Mouse (Mus musculus) liver, embryonic 16.5 days (tissue): ENCODE results near the gene Fmo3. TPM values are rescaled to one million over a fixed set of nuclear protein-coding genes. Genes with fewer than 3 reads are reported as not detected.

Experiments
- ATAC-seq: fragments of 200-750 bp; cut with Nextera tagmentation; 2 replicates; pipeline ENCODE4 v1.8.0; 2017; ENCODE audit warnings: low read depth, mild to moderate bottlenecking, moderate number of reproducible peaks, moderate library complexity
- H3K27ac ChIP-seq: fragments of 300-500 bp; sonication (generic); 2 replicates; pipeline ENCODE4 v1.5.1; 2014; ENCODE audit warnings: mild to moderate bottlenecking, low read length
- H3K27me3 ChIP-seq: fragments of 300-500 bp; sonication (generic); 2 replicates; pipeline ENCODE4 v1.6.1; 2014; ENCODE audit warnings: low read depth, low read length, mixed read lengths; ENCODE audit not compliant: control insufficient read depth, insufficient read depth
- H3K36me3 ChIP-seq: fragments of 300-500 bp; sonication (generic); 2 replicates; pipeline ENCODE4 v1.6.1; 2014; ENCODE audit warnings: mild to moderate bottlenecking; ENCODE audit not compliant: control insufficient read depth, insufficient read depth
- H3K4me1 ChIP-seq: fragments of 300-500 bp; sonication (generic); 2 replicates; pipeline ENCODE4 v1.6.1; 2014; ENCODE audit warnings: low read depth, low read length, mixed read lengths; ENCODE audit not compliant: control insufficient read depth
- H3K4me2 ChIP-seq: fragments of 300-500 bp; sonication (generic); 2 replicates; pipeline ENCODE4 v1.6.1; 2014; ENCODE audit warnings: low read depth, low read length, mixed read lengths
- H3K4me3 ChIP-seq: fragments of 300-500 bp; sonication (generic); 2 replicates; pipeline ENCODE4 v1.5.1; 2014; ENCODE audit warnings: low read depth, mild to moderate bottlenecking, low read length
- H3K9ac ChIP-seq: fragments of 300-500 bp; sonication (generic); 2 replicates; pipeline ENCODE4 v1.6.1; 2014; ENCODE audit warnings: low read depth, low read length
- H3K9me3 ChIP-seq: fragments of 300-500 bp; sonication (generic); replicated peaks from 2 replicates; pipeline ENCODE4 v1.6.1; 2016; ENCODE audit warnings: low read length; ENCODE audit not compliant: control insufficient read depth
- WGBS: fragments of 180-500 bp; shearing (Covaris S2); extraction: QIAGEN DNeasy Blood & Tissue Kit; methylation state at CpG from one replicate; pipeline ENCODE4 v1.1.7; 2014; ENCODE audit not compliant: insufficient replicate concordance; 5-methylcytosine and 5-hydroxymethylcytosine counted together
- polyA plus RNA-seq: library from polyadenylated mRNA; unstranded; fragments of >200 nt; fragmentation: Nextera tagmentation; extraction: Ambion mirVana; gene quantifications from 2 replicates; pipeline ENCODE4 v1.2.1, GENCODE M21; 2015

The Fmo3 gene
- not detected in 2 replicates for polyA plus RNA-seq

- WGBS, result 33% methylated on average over 1 of the region's 1 CpGs
- no peak for ATAC-seq
- Histone ChIP-seq H3K9ac (no peak within 1 kb of the TSS), H3K27me3 (no peaks in the 10 kb centered on the region), H3K27ac (no peak within 1 kb of the TSS), H3K4me2 (no peak within 1 kb of the TSS), H3K4me3 (no peak within 1 kb of the TSS), H3K4me1 (no peaks in the 10 kb centered on the region), H3K9me3 (no peaks in the 10 kb centered on the region), H3K36me3 (no peaks in the 10 kb centered on the region)
Measured at GRCm38 (mm10) chr1:162984428-162984827, at the start of gene Fmo3. TSS of gene Fmo3 (minus strand) at chr1:162984528.

DNA sequence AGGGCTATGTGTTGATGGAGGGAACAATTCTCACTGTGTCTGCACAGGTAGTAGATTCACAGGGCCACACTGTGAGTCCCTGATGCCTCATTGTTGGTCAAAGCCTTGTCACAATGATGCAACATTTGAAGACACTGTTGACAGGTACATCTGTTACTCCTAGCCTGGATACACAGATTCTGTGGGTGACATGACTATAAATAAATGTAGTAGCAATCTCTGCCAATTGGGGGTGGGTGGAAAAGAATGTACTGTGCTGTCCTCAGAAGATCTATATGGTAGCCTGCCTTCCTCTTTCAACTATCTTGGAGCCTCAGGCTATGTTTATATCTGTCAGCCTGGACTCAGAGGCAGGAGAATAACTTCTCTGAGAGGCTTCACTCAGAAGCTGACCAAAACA is 38.7 kb upstream of the Fmo3 start:
- Histone ChIP-seq H3K27ac (no peak overlapping the region), H3K9me3 (no peaks in the 10 kb centered on the region)

GRCm38 (mm10) chr1:163009220-163009619 is 24.9 kb upstream of the Fmo3 start:
- Histone ChIP-seq H3K4me3 (no peak overlapping the region), H3K9ac (no peak overlapping the region), H3K27me3 (no peaks in the 10 kb centered on the region), H3K4me1 (no peaks in the 10 kb centered on the region), H3K27ac (no peak overlapping the region), H3K9me3 (no peaks in the 10 kb centered on the region), H3K36me3 (no peaks in the 10 kb centered on the region), H3K4me2 (no peak overlapping the region)
- 43% methylated on average over 3 of the region's 3 CpGs for WGBS
- no peak for ATAC-seq

More for the DNA sequence above, 38.7 kb upstream of the Fmo3 start:
- Histone ChIP-seq H3K9ac (no peak overlapping the region), H3K4me3 (no peak overlapping the region), H3K27me3 (no peaks in the 10 kb centered on the region), H3K4me2 (no peak overlapping the region), H3K36me3 (no peaks in the 10 kb centered on the region), H3K4me1 (no peaks in the 10 kb centered on the region)
- no peak for ATAC-seq

- Histone ChIP-seq H3K27ac (no peak overlapping the region), H3K4me2 (no peak overlapping the region), H3K36me3 (no peaks in the 10 kb centered on the region), H3K9ac (no peak overlapping the region), H3K4me3 (no peak overlapping the region), H3K27me3 (no peaks in the 10 kb centered on the region), H3K4me1 (no peaks in the 10 kb centered on the region), H3K9me3 (no peaks in the 10 kb centered on the region)
- no peak for ATAC-seq
- 52% methylated on average over 2 of the region's 2 CpGs for WGBS
Measured at GRCm38 (mm10) chr1:163003496-163003895, 19.2 kb upstream of the Fmo3 start.

- no peak overlapping the region for H3K27ac ChIP-seq
- no peak overlapping the region for H3K4me3 ChIP-seq
- no peaks in the 10 kb centered on the region for H3K9me3 ChIP-seq
- no peak for ATAC-seq
- H3K4me1 ChIP-seq, result no peaks in the 10 kb centered on the region
- WGBS, result 48% methylated on average over 4 of the region's 4 CpGs
- H3K27me3 ChIP-seq, result no peaks in the 10 kb centered on the region
- H3K9ac ChIP-seq, result no peak overlapping the region
- no peaks in the 10 kb centered on the region for H3K36me3 ChIP-seq
- no peak overlapping the region for H3K4me2 ChIP-seq
Measured at GRCm38 (mm10) chr1:163001271-163001829, 17.0 kb upstream of the Fmo3 start.

- Histone ChIP-seq H3K9me3 (no peaks in the 10 kb centered on the region), H3K4me2 (no peak overlapping the region), H3K27ac (no peak overlapping the region), H3K9ac (no peak overlapping the region), H3K27me3 (no peaks in the 10 kb centered on the region), H3K36me3 (no peaks in the 10 kb centered on the region), H3K4me3 (no peak overlapping the region), H3K4me1 (no peaks in the 10 kb centered on the region)
- WGBS, result 63% methylated on average over 3 of the region's 3 CpGs
- ATAC-seq, result no peak
Measured at GRCm38 (mm10) chr1:162987546-162987945, 3.2 kb upstream of the Fmo3 start.

DNA sequence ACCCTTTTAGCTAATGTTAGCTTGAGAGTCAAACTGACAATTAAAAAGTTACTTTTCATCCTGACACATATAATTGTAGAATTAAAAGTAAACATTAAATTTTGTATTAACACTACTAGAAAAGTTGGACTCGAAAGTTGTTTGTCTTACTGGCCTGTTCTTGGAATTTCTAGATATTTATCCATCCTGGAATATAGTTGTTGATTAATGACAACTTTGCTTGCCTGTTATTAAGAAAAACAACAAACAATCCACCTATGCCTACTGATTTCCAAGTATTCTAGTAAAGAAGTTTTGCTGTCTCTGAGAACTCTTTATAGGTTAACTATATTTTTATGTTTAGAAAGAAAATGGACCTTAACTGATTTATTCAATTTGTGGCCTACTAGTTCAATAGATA is 2.4 kb upstream of the Fmo3 start:
- no peaks in the 10 kb centered on the region for H3K36me3 ChIP-seq
- no peak for ATAC-seq
- no peak overlapping the region for H3K9ac ChIP-seq
- no peaks in the 10 kb centered on the region for H3K27me3 ChIP-seq
- H3K4me3 ChIP-seq, result no peak overlapping the region
- 62% methylated on average over 1 of the region's 1 CpGs for WGBS
- H3K27ac ChIP-seq, result no peak overlapping the region
- H3K4me1 ChIP-seq, result no peaks in the 10 kb centered on the region
- no peak overlapping the region for H3K4me2 ChIP-seq
- H3K9me3 ChIP-seq, result no peaks in the 10 kb centered on the region

- no peak for ATAC-seq
- no peaks in the 10 kb centered on the region for H3K4me1 ChIP-seq
- H3K36me3 ChIP-seq, result no peaks in the 10 kb centered on the region
- H3K4me2 ChIP-seq, result no peak overlapping the region
- H3K9ac ChIP-seq, result no peak overlapping the region
- 63% methylated on average over 2 of the region's 2 CpGs for WGBS
- no peak overlapping the region for H3K27ac ChIP-seq
- no peaks in the 10 kb centered on the region for H3K27me3 ChIP-seq
- H3K9me3 ChIP-seq, result no peaks in the 10 kb centered on the region
- no peak overlapping the region for H3K4me3 ChIP-seq
Measured at GRCm38 (mm10) chr1:162986121-162986748, 1.9 kb upstream of the Fmo3 start.

DNA sequence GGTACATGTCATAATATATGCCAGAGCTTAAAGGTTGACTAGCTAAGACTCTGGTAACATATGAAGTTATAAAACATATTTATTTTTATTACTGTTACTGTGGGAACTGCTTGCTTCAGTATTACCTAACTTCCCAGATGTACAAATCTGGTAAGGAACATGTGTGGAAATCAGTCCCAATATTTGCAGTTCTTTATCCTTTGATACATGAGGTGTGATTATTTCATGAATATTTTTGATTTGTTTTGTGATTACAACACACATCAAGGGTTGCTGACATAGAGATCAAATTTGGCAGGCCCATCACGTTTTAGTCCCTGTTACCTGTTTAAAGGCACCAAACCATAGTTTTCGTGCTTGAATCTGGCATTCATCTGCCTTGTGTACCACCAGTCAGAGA is 20.8 kb downstream of the Fmo3 start:
- Histone ChIP-seq H3K27me3 (no peaks in the 10 kb centered on the region), H3K4me1 (no peaks in the 10 kb centered on the region), H3K4me2 (no peak overlapping the region), H3K36me3 (no peaks in the 10 kb centered on the region), H3K4me3 (no peak overlapping the region), H3K9me3 (no peaks in the 10 kb centered on the region), H3K27ac (no peak overlapping the region), H3K9ac (no peak overlapping the region)
- WGBS, result 32% methylated on average over 2 of the region's 2 CpGs
- ATAC-seq, result no peak
